Mouse (Mus musculus) cerebellum, adult 11 months (tissue): ENCODE results near the gene Ambra1.
A peak's percentile ranks its signal among the peaks of the same experiment; 100 is the strongest.

Experiments
- DNase-seq: peaks from one replicate; pipeline ENCODE4 v3.0.0; 2022

The Ambra1 gene

DNA sequence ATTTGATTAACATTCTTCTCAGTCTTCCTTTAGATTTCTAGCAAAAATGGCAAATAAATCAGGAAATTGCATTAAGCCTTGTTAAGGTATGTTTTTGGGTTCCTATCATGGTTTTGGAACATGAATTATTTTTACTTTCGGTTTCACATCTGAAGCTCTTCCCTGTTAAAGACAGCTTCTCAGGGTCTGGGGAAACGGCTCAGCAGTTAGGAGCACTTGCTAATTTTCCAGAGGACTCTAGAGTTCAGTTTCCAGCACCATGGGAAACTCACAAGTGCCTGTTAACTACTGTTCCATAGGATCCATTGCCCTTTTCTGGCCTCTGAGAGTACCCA is 146.8 kb downstream of the Ambra1 start:
- no peak for DNase-seq

DNA sequence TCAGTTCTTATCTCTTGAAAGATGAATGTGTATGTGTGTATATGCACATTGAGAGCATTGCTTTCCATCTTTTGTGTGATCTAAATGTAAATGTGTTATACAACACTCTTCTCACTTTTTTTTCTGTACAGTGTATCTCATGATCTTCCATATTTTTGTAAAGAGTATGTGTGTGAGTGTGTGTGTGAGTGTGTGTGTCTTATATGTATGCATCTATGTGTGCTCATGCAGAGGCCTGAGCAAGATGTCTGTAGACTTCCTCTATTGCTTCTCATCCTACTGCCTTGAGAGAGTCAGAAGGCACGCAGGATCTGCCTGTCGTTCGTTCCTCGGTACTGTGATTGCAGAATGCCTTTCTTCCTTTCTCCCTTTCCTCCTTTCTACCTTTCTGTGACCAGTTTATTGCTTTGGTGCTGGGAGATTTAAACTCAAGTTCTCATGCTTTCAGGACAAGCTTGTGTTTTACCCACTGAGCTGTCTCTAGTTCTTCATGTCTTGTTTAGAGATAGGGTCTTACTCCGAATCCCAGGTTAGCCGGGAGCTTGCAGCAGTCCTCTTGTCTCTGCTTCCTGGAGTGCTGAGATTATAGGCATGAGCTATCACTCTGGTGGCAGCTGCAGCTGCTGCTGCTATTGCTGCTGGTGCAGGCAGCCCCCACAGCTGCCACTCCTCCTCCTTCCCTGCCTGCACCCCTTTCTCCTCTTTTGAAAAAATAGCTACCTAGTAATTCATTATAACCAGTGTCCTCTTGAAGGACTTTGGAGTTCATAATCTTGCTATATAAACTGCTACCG is 148.7 kb downstream of the Ambra1 start:
- no peak for DNase-seq

DNA sequence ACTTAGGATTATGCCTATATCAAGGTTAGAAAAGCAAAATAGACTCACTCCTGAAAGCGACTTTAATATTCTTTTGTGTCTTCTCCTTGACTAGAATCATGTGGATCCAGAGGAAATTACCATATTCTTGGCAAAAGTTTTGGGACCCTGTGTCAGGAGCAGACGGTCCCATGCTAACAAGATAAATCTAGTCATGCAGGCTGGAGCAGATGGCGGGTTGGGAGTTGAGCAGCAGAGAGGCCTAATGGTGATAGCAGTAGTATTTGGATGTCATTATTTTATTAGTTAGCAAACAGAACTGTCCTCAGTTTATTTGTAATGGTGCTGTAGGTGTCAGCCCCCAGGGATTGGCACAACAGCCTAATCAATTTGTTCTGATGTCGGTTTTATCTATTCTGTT is 154.0 kb downstream of the Ambra1 start:
- no peak for DNase-seq

DNA sequence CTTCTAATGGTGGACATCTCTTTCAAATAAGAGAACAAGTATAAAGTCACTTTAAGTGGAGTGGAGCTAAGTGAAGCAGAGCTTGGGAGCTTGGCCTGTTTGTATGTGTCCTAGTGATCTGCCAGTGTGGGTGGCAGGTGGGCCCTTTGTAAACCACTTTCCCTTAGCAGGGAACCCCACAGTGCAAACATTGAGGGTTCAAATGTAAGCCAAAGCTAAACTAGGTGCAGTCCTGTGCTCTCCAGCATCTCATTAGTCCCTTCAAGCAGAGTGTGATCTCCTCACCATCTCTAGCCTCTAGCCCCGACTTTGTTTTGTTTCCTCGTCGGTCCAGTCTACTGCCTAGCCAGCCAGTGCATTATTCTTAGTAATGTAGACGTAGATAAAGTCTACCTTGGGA is 154.7 kb downstream of the Ambra1 start:
- DNase-seq: no peak

DNA sequence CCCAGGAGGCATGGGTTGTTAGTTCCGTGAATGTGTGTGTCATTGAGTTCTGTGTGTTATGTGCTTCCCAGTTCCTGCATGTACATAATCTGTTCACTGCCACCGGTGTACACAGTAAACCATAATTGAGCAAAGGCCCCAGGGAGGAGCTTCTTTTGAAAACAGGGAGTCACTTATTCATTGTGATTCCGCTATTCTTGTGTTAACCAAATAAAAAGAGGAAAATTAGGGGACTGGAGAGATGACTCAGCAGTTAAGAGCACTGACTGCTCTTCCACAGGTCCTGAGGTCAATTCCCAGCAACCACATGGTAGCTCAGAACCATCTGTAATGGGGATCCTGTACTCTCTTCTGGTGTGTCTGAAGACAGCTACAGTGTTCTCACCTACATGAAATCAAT is 164.8 kb downstream of the Ambra1 start:
- DNase-seq: no peak

DNA sequence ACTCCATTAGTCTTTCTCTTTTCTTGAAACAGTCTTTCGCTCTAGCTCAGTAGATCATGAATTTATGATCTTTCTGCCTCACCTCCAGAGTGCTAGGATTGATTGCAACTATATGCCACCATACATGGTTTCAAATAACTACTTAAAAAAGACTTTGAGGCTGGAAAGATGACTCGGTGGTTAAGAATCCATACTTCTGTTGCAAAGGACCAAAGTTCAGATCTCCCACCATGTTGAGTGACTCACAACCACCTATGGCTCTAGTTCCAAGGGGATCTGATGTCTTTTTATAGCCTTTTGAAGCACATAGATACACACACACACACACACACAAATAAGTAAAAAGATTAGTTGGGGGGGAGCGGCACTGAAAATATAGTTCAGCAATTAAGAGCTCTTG is 165.5 kb downstream of the Ambra1 start:
- DNase-seq: no peak

DNA sequence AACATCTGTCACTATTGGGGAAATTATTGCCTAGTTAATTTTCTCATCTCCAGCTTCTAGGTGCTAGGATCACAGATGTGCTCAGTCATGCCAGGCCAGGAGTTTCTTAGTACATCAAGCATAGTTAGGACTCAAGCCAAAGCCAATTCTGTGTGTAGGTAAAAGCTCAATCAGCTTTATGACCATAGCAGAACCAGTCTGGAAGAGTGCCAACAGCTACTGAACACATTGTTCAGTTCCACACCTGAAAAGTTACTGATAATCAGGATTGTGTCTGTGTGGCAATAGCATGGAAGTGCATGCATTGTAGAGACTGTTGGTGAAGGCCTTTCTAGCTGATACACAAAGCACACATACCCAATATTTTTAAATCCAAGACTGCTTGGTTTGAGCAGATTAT is 168.0 kb downstream of the Ambra1 start:
- DNase-seq: no peak

DNA sequence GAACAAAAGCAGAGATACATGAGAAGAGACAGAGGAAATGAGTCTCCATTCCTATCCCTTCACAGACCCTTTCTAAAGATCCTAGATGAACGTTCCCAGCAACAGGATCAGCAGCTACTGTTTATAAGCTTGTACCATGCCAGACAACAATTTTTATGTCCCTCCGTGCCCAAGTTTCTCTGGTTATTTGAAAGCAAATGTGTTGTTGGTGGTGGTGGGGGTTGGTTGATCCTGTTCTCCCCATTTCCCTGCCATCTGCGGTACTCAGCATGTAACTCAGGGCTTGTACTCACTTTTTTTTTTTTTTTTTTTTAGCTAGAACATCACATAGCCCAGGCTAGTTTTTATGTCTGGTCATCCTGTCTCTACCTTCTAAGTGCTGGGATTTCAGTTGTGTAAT is 169.2 kb downstream of the Ambra1 start:
- no peak for DNase-seq

DNA sequence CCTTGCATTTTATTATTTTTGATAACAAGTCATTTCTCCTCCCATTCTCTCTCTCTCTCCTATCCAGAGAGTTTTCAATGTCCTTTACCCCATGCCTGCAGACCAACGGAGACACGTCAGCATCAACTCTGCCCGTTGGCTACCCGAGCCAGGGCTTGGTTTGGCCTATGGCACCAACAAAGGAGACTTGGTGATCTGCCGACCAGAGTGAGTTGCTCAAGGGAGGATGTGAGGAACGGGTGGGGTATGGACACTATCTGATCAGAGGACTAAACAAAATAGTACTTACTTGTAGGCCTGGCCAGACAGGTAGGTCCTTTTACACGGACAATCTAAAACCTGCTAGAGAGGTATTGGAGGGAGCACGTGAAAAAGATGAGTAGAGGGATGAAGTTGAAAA is 170.5 kb downstream of the Ambra1 start:
- no peak for DNase-seq

DNA sequence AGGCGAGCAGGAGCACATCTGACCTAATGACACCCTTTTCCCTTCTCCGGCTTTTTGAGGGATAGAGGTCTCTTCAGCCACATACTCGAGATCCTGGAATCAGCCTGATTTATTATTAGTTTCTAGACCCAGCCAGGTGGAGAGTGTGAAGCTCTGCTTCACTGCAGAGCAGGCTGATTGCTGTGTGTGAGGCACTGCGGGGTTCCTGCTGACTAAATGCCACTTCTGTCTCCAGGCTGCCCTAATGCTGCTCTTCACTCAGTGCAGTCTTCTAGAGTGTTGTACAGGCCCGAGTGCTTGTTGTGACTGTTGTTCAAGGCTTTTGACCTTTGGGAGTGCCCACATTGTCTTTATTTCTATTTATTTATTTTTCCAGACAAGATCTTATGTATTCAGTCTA is 172.4 kb downstream of the Ambra1 start:
- DNase-seq: peak; percentile 35

DNA sequence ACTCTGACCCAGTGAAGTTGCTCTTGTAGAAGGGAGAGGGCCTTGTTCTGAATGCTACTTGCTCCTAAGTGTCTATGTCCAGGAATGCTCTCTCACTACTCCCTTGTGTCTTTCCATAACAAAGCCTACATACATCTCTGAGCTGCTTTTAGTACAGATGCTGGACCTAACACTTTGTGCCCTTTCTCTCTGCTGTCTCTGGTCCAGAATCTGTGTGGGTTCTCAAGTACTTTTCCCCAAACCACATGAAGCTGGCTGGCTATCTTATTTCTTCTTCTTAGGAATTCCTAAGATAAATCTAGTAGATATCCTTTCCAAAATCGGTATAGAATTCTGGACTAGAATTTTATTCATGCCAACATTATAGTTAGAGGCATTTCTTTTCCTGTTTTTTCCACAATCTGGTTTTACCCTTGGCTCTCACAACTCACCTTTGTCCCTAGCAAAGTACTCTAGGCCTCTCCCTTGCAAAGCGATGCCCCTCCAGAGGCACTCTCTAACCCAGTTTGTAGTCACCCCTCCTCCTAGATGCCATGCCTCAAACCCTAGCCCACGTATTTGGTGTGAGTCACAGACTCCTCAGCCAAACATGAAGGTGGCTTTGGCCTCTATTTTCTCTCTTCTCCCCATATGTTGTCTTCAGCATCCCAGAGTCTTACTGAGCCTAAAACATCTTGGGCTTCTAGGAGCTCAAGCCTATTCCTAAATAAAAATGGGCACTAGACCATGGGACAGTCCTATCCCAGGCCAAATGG is 173.4 kb downstream of the Ambra1 start:
- DNase-seq: no peak

DNA sequence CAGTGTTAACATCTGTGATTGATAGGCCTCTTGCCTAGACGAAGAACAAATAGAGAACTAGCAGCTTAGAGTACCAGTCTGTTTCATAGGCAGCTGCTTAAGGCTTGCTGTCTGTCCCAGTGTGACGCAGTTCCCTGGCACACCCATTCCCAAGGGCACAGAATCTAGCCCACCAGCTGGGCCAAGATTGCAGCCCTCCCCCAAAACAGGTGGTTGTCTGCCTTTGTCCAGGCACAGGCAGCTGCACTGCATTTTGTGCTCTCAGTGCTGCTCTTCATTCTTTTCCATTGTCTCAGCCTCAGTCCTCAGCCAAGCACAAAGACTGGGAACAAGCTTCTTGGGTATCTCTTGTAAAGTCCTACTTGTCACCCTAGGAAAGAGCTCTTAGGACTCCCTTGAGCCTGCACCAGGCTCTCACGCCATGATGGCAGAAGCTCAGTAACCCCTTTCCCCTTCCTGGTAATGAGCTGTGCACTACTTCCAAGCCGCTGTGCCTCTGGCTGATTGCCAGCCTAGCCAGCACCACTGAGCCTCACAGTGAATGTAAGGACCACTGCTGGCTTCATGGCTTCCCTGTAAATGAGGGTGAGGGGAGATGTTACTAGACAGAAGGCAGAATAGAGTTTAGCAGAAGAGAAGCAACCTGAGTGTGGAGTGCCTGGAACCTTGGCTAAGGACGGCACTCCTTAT is 174.8 kb downstream of the Ambra1 start:
- peak; percentile 26 for DNase-seq

DNA sequence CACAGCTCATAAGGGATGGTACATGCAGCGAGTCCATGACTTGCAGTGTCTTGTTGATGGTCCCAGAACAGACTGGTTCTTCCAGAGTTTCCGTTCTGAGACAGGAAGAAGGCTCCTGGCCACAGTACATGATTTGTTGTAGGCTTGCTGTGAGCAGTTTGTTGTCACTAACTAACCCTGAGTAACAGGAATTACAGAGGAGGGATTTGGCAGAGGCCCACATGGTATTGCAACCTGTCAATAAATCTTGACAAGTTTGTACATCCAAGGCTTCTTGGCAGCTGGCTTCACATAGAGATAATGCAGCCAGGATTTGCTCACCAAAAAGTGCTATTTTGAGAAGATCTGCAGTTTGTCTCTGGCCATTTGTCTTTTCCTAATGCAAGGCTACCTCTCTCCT is 176.2 kb downstream of the Ambra1 start:
- no peak for DNase-seq

DNA sequence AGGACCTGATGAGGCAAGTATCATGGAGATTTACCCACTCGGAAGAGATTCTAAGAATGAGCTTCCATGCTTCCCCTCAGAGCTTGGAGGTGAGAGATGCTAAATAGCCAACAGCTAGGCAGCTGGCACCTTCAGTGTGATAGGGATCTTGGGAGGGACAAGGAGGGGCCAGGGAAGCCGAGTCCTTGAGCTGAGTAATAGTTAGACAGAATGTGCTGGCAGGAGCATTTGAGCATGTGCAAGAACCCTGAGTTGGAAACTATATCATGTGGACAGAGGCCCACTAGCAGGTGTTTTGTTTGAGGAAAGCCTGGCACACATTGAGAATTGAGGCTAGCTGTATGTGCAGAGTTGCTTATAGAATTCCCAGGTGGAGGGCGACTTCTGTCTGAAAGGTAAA is 182.7 kb downstream of the Ambra1 start:
- DNase-seq: no peak

DNA sequence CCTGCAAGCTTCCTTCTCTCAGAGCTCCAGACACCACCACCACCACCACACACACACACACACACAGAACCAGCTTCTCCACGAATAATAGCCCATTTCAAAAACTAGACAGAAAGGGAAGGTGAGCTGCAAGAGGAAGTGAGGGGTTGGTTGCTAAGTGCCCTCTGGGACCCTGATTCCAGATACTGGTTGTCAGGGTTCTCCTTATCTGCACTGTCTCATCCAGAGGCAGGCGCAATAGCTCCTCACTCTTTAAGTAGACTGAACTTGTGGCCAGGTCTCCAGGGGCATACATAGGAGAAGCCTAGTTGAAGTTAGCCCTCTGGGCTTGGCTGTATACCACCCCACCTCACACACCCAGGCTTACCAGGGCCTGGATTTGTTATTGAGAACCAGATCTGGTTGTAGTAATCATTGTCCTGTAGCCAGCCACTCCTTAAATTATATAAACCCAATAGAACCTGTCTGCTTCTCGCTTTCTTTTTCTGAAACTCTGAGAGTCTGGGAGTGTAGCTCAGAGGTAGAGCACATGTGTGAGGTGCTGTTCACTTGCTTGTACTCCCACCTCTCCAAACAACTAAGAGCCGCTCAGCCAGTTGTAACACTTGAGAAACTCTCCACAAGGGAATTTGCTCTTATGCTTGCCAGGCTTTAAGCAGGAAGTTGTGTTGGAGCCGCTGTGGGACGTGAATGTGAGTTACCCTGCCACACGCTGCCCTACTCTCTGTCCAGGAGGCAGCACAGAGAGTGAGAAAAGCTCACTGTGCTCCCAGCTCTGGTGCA is 183.6 kb downstream of the Ambra1 start:
- no peak for DNase-seq

DNA sequence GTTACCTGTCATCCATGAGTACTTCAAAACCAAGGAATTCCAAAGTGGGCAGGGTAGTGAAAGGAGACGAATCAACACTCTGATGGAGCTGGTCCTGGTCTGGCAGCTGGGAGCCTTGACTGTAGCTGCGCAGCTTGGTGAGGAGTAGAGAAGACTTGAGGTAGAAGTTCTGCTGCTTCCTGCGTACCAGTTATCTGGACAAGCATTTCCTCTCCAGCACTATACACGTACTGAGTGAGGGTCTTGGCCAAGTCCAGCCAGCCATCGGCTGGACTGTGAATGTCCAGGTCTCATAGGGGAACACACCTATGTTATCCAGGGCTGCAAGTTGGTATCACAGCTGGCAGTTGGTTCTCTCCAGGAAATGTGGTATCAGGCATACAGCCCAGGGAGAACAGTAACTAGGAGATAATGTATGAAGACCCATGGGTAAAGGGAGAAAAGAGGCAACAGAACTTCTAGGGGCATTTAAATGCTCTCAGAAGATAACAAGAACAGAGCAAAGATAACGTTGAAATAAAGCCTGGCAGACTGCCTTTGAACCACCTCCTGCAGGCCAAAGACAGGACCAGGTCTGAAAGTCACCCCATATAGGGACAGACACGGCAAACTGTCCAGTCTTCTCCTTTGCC is 186.5 kb downstream of the Ambra1 start:
- no peak for DNase-seq

DNA sequence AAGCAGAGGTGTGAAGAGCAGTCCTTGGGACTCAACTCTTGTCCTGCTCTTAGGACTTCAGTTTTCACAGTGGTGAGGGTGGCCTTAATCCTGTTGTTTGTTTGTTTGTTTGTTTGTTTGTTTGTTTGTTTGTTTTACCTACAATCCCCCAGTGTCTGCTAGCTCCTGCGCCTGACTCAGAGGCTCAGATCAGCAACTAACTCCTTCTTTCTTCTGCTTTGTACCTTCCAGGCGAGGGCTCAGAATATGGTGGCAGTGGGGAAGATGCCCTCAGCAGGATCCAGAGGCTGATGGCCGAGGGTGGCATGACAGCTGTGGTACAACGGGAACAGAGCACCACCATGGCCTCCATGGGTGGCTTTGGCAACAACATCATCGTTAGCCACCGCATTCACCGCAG is 187.2 kb downstream of the Ambra1 start:
- DNase-seq: no peak

DNA sequence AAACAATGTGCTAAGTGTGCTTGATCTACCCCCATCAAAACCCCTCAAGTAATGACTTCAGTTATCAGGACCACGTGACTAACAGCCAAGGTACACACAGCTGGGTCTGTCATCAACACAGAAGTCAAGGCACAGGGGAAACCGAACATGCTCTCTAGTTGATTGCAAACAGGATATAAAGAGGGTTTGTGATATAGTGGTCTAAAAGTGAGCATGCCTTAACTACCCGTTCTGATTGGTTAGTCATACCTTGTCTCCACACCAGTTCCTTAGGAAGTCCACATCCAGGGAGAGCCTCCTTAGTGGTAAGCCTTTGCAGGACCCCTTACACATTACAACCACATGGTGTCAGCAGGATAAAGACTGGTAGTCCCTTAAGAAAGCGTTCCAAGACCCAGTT is 190.2 kb downstream of the Ambra1 start:
- DNase-seq: no peak

DNA sequence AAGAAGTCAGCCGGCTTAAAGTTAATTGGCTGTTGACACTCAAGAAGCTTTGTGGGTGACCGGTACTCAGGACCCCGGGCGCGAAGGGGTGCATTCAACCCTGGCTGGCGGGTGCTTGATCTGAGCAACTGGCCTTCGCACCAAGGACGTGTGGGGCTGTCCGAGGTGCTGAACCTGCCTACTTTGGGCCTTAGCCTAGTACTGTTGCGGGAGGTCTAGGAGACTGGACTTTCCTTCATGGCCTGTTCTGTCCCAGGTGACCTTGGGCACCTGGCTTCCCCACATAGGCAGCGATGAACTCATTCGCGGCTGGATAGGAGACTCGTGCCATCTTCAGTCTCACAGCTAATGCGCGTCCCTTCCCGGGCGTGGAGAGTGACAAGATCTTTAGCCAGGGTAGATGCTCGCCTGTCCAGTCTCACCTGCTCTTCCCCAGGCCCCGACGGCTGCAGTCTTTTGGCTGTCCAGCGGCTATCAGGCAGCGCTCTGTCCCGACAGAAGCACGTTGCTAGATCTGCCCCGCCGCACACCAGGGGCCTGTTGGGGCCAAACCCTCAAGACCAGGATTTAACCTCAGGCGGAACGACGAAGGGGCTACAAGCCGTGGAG is 191.4 kb downstream of the Ambra1 start:
- DNase-seq: no peak

DNA sequence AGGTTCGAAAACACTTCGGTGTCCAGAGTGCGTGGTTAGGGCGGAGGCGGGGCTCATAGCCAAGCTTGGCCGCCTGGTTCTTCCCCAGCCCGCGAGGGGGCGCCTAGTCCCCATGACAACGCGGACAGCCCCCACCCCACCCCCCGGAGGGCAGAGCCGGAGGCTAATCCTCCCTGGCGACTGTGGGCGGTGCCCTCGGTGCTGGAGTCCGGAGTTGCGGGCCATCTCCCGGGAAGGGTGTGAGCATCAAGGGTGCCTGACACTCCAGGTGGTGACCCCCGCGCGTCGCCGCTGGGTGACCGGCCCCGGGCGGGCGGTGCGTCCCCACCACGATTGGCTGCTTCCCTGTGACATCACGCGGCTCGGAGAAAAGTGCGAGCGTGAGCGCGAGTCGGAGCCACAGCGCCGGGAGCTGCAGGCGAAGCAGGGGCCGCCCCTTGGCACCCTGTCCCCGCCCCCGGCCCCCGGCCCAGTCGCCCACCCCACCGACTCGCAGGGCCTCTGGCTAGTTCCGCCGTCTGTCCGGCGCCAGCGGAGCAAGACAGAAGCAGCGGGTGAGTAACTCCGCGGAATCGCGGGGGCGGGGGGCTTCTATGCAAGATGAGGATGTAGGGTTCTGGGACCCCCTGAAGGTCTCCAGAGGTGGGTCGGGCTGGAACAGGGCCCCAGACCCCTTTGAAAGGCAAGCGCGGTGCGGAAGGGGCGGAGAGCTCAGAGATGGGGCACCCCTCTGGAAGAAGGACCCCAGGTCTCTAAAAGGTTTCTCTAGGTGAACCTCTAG is 192.0 kb downstream of the Ambra1 start:
- DNase-seq: peak; percentile 42

DNA sequence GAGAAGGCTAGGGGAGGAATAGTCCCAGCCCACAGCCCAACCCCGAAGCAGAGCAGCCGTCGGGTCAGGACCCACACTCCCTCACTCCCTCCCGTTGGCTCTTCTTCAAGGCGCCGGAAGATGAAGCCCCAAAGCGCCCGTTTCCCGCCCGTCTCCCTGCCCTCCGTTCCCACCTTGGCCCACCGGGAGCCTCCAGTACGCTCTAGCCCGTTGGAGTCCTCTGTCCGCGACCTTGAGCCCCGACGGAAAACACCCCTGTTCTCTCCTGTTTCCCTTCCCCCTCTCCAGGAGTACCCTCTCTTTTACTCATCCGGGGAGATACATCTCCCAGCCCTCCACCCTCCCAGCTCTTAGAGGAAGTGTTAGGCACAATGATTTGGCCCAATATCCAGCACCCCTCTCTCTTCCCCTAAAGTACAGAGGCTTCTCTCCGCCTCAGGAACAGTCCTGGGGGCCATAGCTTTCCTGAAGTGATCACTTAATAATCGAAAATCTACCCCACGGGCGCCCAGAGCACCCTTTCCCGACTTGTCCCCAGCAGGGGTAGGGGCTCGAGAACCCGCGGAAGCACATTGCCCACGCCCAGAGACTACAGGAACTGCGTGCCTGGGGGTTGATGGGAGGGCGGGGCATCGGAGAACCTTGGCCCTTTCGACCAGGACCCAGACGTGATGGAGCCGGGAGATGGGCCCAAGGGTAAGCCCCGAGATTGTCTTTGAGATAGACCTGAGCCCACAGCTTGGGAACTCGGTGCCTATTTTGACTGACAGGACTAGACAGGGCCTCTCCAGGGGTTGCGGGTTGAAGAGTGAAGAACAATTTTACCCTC is 192.9 kb downstream of the Ambra1 start:
- no peak for DNase-seq
